In the genomic region with DNA sequence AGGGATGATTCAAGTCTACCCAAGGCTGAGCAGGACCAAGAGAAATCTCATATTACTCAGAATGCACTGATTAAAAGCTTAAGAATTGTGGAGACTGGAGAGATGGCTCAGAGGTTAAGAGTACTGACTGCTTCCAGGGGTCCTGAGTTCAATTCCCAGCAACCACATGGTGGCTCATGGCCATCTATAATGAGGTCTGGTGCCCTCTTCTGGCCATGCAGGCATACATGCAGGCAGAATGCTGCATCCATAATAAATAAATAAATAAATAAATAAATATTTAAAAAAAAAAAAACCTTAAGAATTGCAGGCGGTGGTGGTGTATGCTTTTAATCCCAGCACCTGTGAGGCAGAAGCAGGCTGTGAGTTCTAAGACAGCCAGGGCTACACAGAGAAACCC, we compare ENCODE assay signal across 17 mouse cellular contexts. TPM values are rescaled to one million over a fixed set of nuclear protein-coding genes. Genes with fewer than 3 reads are reported as not detected.
DNase-seq lines count a peak whose midpoint lies in the region; ATAC-seq and TF ChIP-seq lines count a peak whose summit lies in the region.
"Had no signal": no experiment of that assay in that cellular context is flagged by ENCODE, and none has a peak within 500 bp of the region (broad histone marks: within the 10 kb centered on the region; RNA-seq: fewer than 3 reads in every experiment).

No protein-coding gene starts in this region.

- H3K4me1 ChIP-seq in intestine, postnatal 0 days (replicated peaks; ENCODE audit: control insufficient read depth, insufficient read depth, low read length) = no peaks in the 10 kb centered on the region
- H3K4me1 ChIP-seq in intestine, embryonic 16.5 days (ENCODE audit: control insufficient read depth, insufficient read depth, low read length) = no peaks in the 10 kb centered on the region
- H3K4me1 ChIP-seq in midbrain, postnatal 0 days (ENCODE audit: insufficient read depth, low read length) = no peaks in the 10 kb centered on the region
- H3K4me1 ChIP-seq in midbrain, embryonic 11.5 days (ENCODE audit: control insufficient read depth, insufficient read depth, low read length) = peaks cover 2% of the 10 kb centered on the region; the same call in 1 of the 2 replicates
- peaks cover 14 to 20% of the 10 kb centered on the region in 2 experiments for H3K4me1 ChIP-seq in MEL (ENCODE audit: control insufficient read depth in 1 of 2, insufficient read depth in 2 of 2, low read length in 2 of 2)
- peaks cover 4% of the 10 kb centered on the region; the same call in 1 of the 2 replicates for H3K4me1 ChIP-seq in small intestine, adult 2 months (ENCODE audit: control insufficient read depth, insufficient read depth, insufficient read length, low read length)
- H3K4me1 ChIP-seq: hindbrain, embryonic 15.5 days; limb, embryonic 13.5 days had no signal

- no peak overlapping the region for H3K4me2 ChIP-seq in intestine, postnatal 0 days (replicated peaks; ENCODE audit: low read depth)
- no peak overlapping the region for H3K4me2 ChIP-seq in intestine, embryonic 16.5 days (ENCODE audit: low read depth, low read length)
- no peak overlapping the region for H3K4me2 ChIP-seq in midbrain, postnatal 0 days (ENCODE audit: low read depth, low read length, poor library complexity, severe bottlenecking)
- H3K4me2 ChIP-seq in midbrain, embryonic 11.5 days = no peak overlapping the region
- H3K4me2 ChIP-seq: hindbrain, embryonic 15.5 days; limb, embryonic 13.5 days; midbrain, embryonic 12.5 days had no signal

- DNase-seq in midbrain, postnatal 0 days (ENCODE audit: low spot score) = no peak
- no peak for DNase-seq in midbrain, embryonic 11.5 days (ENCODE audit: low spot score, missing footprints)
- peak; percentile 44 for DNase-seq in MEL (ENCODE audit: low read depth, low spot score)
- DNase-seq in urinary bladder, adult 2 months (ENCODE audit: low spot score) = no peak
- no peak for DNase-seq in ovary, postnatal 14 days (ENCODE audit: low spot score)
- DNase-seq: cerebellum, adult 9-10 months; gastrocnemius, postnatal 10 days; kidney, postnatal 14 days; lung, postnatal 14 days had no signal

- no peaks in the 10 kb centered on the region for H3K36me3 ChIP-seq in intestine, postnatal 0 days (ENCODE audit: control insufficient read depth, insufficient read depth)
- no peaks in the 10 kb centered on the region for H3K36me3 ChIP-seq in intestine, embryonic 16.5 days (ENCODE audit: control insufficient read depth, insufficient read depth, low read length)
- H3K36me3 ChIP-seq in midbrain, postnatal 0 days (ENCODE audit: insufficient read depth, low read length) = no peaks in the 10 kb centered on the region
- no peaks in the 10 kb centered on the region for H3K36me3 ChIP-seq in midbrain, embryonic 11.5 days (ENCODE audit: control insufficient read depth, insufficient read depth, low read length)
- H3K36me3 ChIP-seq in MEL (ENCODE audit: control insufficient read depth in 1 of 2, insufficient read depth in 2 of 2, low read length in 2 of 2) = peaks cover 0 to 19% of the 10 kb centered on the region in 2 experiments; a peak in 2 of 4 replicates
- H3K36me3 ChIP-seq in small intestine, adult 2 months (ENCODE audit: control insufficient read depth, insufficient read depth, low read length) = no peaks in the 10 kb centered on the region
- H3K36me3 ChIP-seq: hindbrain, embryonic 15.5 days; limb, embryonic 13.5 days; midbrain, embryonic 12.5 days had no signal

- WGBS in intestine, postnatal 0 days = 85% methylated on average over 1 of the region's 1 CpGs
- 80% methylated on average over 1 of the region's 1 CpGs for WGBS in intestine, embryonic 16.5 days
- WGBS in midbrain, postnatal 0 days = 92% methylated on average over 1 of the region's 1 CpGs
- WGBS in midbrain, embryonic 11.5 days = 85% methylated on average over 1 of the region's 1 CpGs
- 100% methylated on average over 1 of the region's 1 CpGs for WGBS in small intestine, adult 2 months

- TF ChIP-seq POLR2A in MEL (IDR thresholded peaks at IDR 0.05; ENCODE audit: control insufficient read depth in 1 of 2, insufficient read depth in 1 of 2, low read depth in 1 of 2, low read length in 2 of 2, poor library complexity in 1 of 2) = no peak
- no peak for TF ChIP-seq POLR2A in small intestine, adult 2 months (IDR thresholded peaks at IDR 0.05; ENCODE audit: low read depth, low read length)

- TF ChIP-seq CTCF in intestine, postnatal 0 days (IDR thresholded peaks at IDR 0.05; ENCODE audit: low read depth) = peak; percentile 57
- TF ChIP-seq CTCF in midbrain, postnatal 0 days (IDR thresholded peaks at IDR 0.05) = peak; percentile 34
- peak; percentile 38 to 51 (median 48) for TF ChIP-seq CTCF in MEL (IDR thresholded peaks at IDR 0.05 in 2 of 3, conservative IDR thresholded peaks at IDR 0.05 in 1 of 3; ENCODE audit: control insufficient read depth in 1 of 3, insufficient read depth in 1 of 3, low read depth in 2 of 3, low read length in 3 of 3, poor library complexity in 1 of 3, severe bottlenecking in 1 of 3)
- TF ChIP-seq CTCF in small intestine, adult 2 months (IDR thresholded peaks at IDR 0.05; ENCODE audit: extremely low read depth, insufficient read length, insufficient replicate concordance, low read depth, low read length) = peak; percentile 37; the same call in 1 of the 2 replicates

- no peak overlapping the region for H3K9ac ChIP-seq in intestine, postnatal 0 days (ENCODE audit: low read depth, low read length)
- H3K9ac ChIP-seq in intestine, embryonic 16.5 days (ENCODE audit: low read depth, low read length) = no peak overlapping the region
- H3K9ac ChIP-seq in midbrain, postnatal 0 days (replicated peaks; ENCODE audit: low read length, poor library complexity, severe bottlenecking) = no peak overlapping the region
- no peak overlapping the region for H3K9ac ChIP-seq in midbrain, embryonic 11.5 days (ENCODE audit: low read length)
- no peak overlapping the region for H3K9ac ChIP-seq in MEL (ENCODE audit: control insufficient read depth, low read depth, low read length, poor library complexity, severe bottlenecking)
- H3K9ac ChIP-seq: hindbrain, embryonic 15.5 days; limb, embryonic 13.5 days; midbrain, embryonic 12.5 days had no signal

- ATAC-seq in intestine, postnatal 0 days = no peak
- no peak for ATAC-seq in intestine, embryonic 16.5 days
- no peak for ATAC-seq in midbrain, postnatal 0 days (ENCODE audit: low FRiP score)
- ATAC-seq in midbrain, embryonic 11.5 days (ENCODE audit: low FRiP score) = no peak
- ATAC-seq: forebrain, embryonic 16.5 days had no signal

- no peaks in the 10 kb centered on the region for H3K79me2 ChIP-seq in MEL (ENCODE audit: control insufficient read depth, insufficient read depth, low read length, poor library complexity)

- no peak for TF ChIP-seq EP300 in MEL (IDR thresholded peaks at IDR 0.05; ENCODE audit: low read depth in 1 of 2, low read length in 2 of 2)

- no peak overlapping the region for H3K4me3 ChIP-seq in intestine, postnatal 0 days (ENCODE audit: low read depth, low read length)
- H3K4me3 ChIP-seq in intestine, embryonic 16.5 days (ENCODE audit: low read length) = no peak overlapping the region
- H3K4me3 ChIP-seq in midbrain, postnatal 0 days (ENCODE audit: low read depth, low read length) = no peak overlapping the region
- H3K4me3 ChIP-seq in midbrain, embryonic 11.5 days (ENCODE audit: low read depth, low read length) = no peak overlapping the region
- H3K4me3 ChIP-seq in MEL (ENCODE audit: control insufficient read depth in 1 of 2, insufficient read depth in 1 of 2, low read depth in 2 of 2, low read length in 2 of 2) = no peak overlapping the region
- no peak overlapping the region for H3K4me3 ChIP-seq in small intestine, adult 2 months (ENCODE audit: low read depth, low read length)
- H3K4me3 ChIP-seq: erythroblast, embryonic 14.5 days; hindbrain, embryonic 15.5 days; limb, embryonic 13.5 days; midbrain, embryonic 12.5 days had no signal

- no peak overlapping the region for H3K27ac ChIP-seq in intestine, postnatal 0 days (ENCODE audit: low read depth, low read length)
- no peak overlapping the region for H3K27ac ChIP-seq in intestine, embryonic 16.5 days (ENCODE audit: low read length)
- H3K27ac ChIP-seq in midbrain, postnatal 0 days (ENCODE audit: low read depth, low read length) = no peak overlapping the region
- H3K27ac ChIP-seq in midbrain, embryonic 11.5 days (ENCODE audit: low read depth, low read length) = no peak overlapping the region
- H3K27ac ChIP-seq in MEL (ENCODE audit: control insufficient read depth, low read depth, low read length) = no peak overlapping the region
- no peak overlapping the region for H3K27ac ChIP-seq in small intestine, adult 2 months (ENCODE audit: insufficient read depth, low read depth, low read length)
- H3K27ac ChIP-seq: hindbrain, embryonic 15.5 days; limb, embryonic 13.5 days; midbrain, embryonic 12.5 days had no signal

- no peaks in the 10 kb centered on the region for H3K27me3 ChIP-seq in intestine, postnatal 0 days (replicated peaks; ENCODE audit: control insufficient read depth, insufficient read depth, low read length)
- H3K27me3 ChIP-seq in intestine, embryonic 16.5 days (replicated peaks; ENCODE audit: control insufficient read depth, insufficient read depth, low read length) = no peaks in the 10 kb centered on the region
- H3K27me3 ChIP-seq in midbrain, postnatal 0 days (ENCODE audit: insufficient read depth, low read length) = no peaks in the 10 kb centered on the region
- no peaks in the 10 kb centered on the region for H3K27me3 ChIP-seq in midbrain, embryonic 11.5 days (ENCODE audit: control insufficient read depth, insufficient read depth, low read length)
- no peaks in the 10 kb centered on the region for H3K27me3 ChIP-seq in MEL (ENCODE audit: control insufficient read depth in 1 of 2, insufficient read depth in 2 of 2, low read length in 2 of 2)
- no peaks in the 10 kb centered on the region for H3K27me3 ChIP-seq in small intestine, adult 2 months (ENCODE audit: control insufficient read depth, insufficient read depth, low read length)
- H3K27me3 ChIP-seq: hindbrain, embryonic 15.5 days; limb, embryonic 13.5 days; midbrain, embryonic 12.5 days had no signal

- TF ChIP-seq RAD21 in MEL (IDR thresholded peaks at IDR 0.05; ENCODE audit: low read depth, low read length) = peak; percentile 42

- no peaks in the 10 kb centered on the region for H3K9me3 ChIP-seq in intestine, postnatal 0 days (ENCODE audit: control insufficient read depth)
- H3K9me3 ChIP-seq in intestine, embryonic 16.5 days (ENCODE audit: control insufficient read depth, low read length) = no peaks in the 10 kb centered on the region
- no peaks in the 10 kb centered on the region for H3K9me3 ChIP-seq in midbrain, postnatal 0 days (ENCODE audit: low read length)
- H3K9me3 ChIP-seq in midbrain, embryonic 11.5 days (ENCODE audit: control insufficient read depth, low read length) = no peaks in the 10 kb centered on the region
- no peaks in the 10 kb centered on the region for H3K9me3 ChIP-seq in MEL (replicated peaks; ENCODE audit: insufficient read depth, low read length)
- H3K9me3 ChIP-seq: hindbrain, embryonic 15.5 days; limb, embryonic 13.5 days; midbrain, embryonic 12.5 days had no signal

RNA-seq across cellular contexts. Expression of a gene that starts 42.2 kb away (rescaled TPM):
- polyA plus RNA-seq in intestine, postnatal 0 days (2015; fragmentation: Nextera tagmentation; extraction: Ambion mirVana) = 4.6 and 4.8 TPM in 2 replicates
- 2.7 and 4.0 TPM in 2 replicates for polyA plus RNA-seq in intestine, embryonic 16.5 days (2015; fragmentation: Nextera tagmentation; extraction: Ambion mirVana)
- total RNA-seq in midbrain, postnatal 0 days (2014; rRNA removed) = 164 TPM in 2 replicates
- polyA plus RNA-seq in midbrain, postnatal 0 days (2015; fragmentation: Nextera tagmentation; extraction: Ambion mirVana) = 15.4 and 17.1 TPM in 2 replicates
- polyA plus RNA-seq in midbrain, embryonic 11.5 days (2014; fragmentation: Nextera tagmentation; extraction: Ambion mirVana) = 7.5 and 7.6 TPM in 2 replicates
- 11.5 and 14.0 TPM in 2 replicates for total RNA-seq in MEL (2012; rRNA removed)
- 10 to 100 TPM in 1 of 2 experiments, not detected in 1; 17.5 TPM for polyA plus RNA-seq in MEL (2012; ENCODE audit: insufficient read depth in 1 of 2, insufficient read length in 2 of 2, low read depth in 1 of 2, low replicate concordance in 2 of 2, missing spikeins in 1 of 2)
- 9.8 and 12.0 TPM in 2 replicates for polyA plus RNA-seq in small intestine, adult 2 months (2012; rRNA removed)
- 6.7 and 8.2 TPM in 2 replicates for polyA plus RNA-seq in urinary bladder, adult 2 months (2012; rRNA removed)

RNA-seq across cellular contexts. Expression of a gene that starts 52.2 kb away (rescaled TPM):
- 37.0 and 37.4 TPM in 2 replicates for polyA plus RNA-seq in intestine, postnatal 0 days (2015; fragmentation: Nextera tagmentation; extraction: Ambion mirVana)
- 66.0 and 69.2 TPM in 2 replicates for polyA plus RNA-seq in intestine, embryonic 16.5 days (2015; fragmentation: Nextera tagmentation; extraction: Ambion mirVana)
- 74.9 and 85.1 TPM in 2 replicates for total RNA-seq in midbrain, postnatal 0 days (2014; rRNA removed)
- polyA plus RNA-seq in midbrain, postnatal 0 days (2015; fragmentation: Nextera tagmentation; extraction: Ambion mirVana) = 43.3 and 46.7 TPM in 2 replicates
- 61.0 and 68.7 TPM in 2 replicates for polyA plus RNA-seq in midbrain, embryonic 11.5 days (2014; fragmentation: Nextera tagmentation; extraction: Ambion mirVana)
- total RNA-seq in MEL (2012; rRNA removed) = 37.1 and 43.1 TPM in 2 replicates
- polyA plus RNA-seq in MEL (2012; ENCODE audit: insufficient read depth in 1 of 2, insufficient read length in 2 of 2, low read depth in 1 of 2, low replicate concordance in 2 of 2, missing spikeins in 1 of 2) = 10 to 100 TPM in 1 of 2 experiments, not detected in 1; 67.8 TPM
- polyA plus RNA-seq in small intestine, adult 2 months (2012; rRNA removed) = 55.1 and 97.5 TPM in 2 replicates
- 40.1 and 50.6 TPM in 2 replicates for polyA plus RNA-seq in urinary bladder, adult 2 months (2012; rRNA removed)
